Mouse (Mus musculus) olfactory bulb, adult 2 months (tissue): ENCODE results near the gene Nanp.

Source experiments
- CTCF ChIP-seq: fragments of 200-500 bp; IDR thresholded peaks from 2 replicates; pipeline ENCODE4 v1.5.1; 2012; ENCODE audit warnings: low read depth, mild to moderate bottlenecking, low read length, moderate library complexity; ENCODE audit not compliant: insufficient read depth
- POLR2A ChIP-seq: fragments of 200-500 bp; IDR thresholded peaks from 2 replicates; pipeline ENCODE4 v1.6.1; 2012; ENCODE audit warnings: mild to moderate bottlenecking, low read depth, low read length, moderate library complexity; ENCODE audit not compliant: insufficient read depth

DNA sequence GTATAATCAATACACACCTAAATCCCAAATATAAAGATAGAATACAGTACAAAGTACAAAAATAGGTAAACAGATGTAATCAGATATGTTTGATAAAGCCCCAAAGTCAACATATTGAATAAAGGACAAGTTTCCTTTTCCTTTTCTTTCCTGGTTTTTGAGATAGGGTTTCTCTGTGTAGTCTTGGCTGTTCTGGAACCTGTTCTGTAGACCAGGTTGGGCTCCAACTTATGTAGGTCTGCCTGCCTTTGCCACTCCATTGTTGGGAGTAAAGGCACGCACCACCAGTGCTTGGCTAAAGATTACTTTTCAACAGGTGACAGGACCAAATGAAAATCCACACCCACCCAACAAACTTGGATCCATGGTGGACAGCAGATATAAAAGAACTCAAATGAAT, 17.4 kb upstream of the Nanp start:
- TF ChIP-seq POLR2A (no peak), CTCF (no peak)
